Mouse (Mus musculus): ENCODE data around the gene Fkbp11. TPM values are rescaled to one million over a fixed set of nuclear protein-coding genes. Genes with fewer than 3 reads are reported as not detected.

Fkbp11 gene
- polyA plus RNA-seq, 1 experiment from 2014 or later = 127 TPM

- Histone ChIP-seq H3K9me3 (ENCODE audit: control insufficient read depth, low read length) (no peaks in the 10 kb centered on the region), H3K36me3 (ENCODE audit: control insufficient read depth, insufficient read depth, low read length) (no peaks in the 10 kb centered on the region), H3K4me2 (replicated peaks; ENCODE audit: low read depth) (peak overlapping the region; percentile 52), H3K27ac (replicated peaks) (no peak overlapping the region), H3K4me3 (ENCODE audit: low read depth, low read length) (peak overlapping the region; percentile 15; the same call in 1 of the 2 replicates), H3K4me1 (replicated peaks; ENCODE audit: control insufficient read depth, insufficient read depth) (no peaks in the 10 kb centered on the region), H3K9ac (ENCODE audit: low read length) (no peak overlapping the region), H3K27me3 (ENCODE audit: control insufficient read depth, insufficient read depth, low read length) (0 out of 2 replicates have a peak, but pooled peaks cover 2% of the 10 kb centered on the region)
- TF ChIP-seq EP300 (optimal IDR thresholded peaks at IDR 0.05) = no peak
- TF ChIP-seq CTCF (IDR thresholded peaks at IDR 0.05; ENCODE audit: low read depth) = peak; percentile 98
- WGBS = 4% methylated on average over 40 of the region's 40 CpGs
- ATAC-seq (ENCODE audit: low FRiP score, low TSS enrichment) (peak; percentile 88), DNase-seq (ENCODE audit: low spot score) (peak; percentile 91)
Observed at GRCm38 (mm10) chr15:98699190-98700105, 28.6 kb downstream of the Fkbp11 start.

DNA sequence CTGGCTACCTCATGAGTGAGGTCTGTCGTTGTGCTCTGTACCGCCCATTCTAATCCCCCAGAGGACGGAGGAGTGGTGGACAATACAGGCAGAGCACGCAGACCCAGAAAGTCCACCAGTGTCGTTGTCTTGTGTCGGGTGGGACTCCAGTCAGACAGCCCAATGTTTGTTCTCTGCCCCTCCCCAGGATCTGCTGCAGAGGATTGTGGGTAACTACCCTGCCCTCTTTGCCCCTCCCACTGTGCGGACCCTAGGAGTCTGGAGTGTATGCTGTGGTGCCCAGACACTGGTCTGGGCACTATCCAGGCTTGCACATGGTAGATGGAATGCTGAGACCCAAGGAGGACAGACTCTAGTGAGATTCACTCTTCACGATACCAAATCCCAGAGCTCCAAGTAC is 31.8 kb downstream of the Fkbp11 start:
- no peaks in the 10 kb centered on the region; the same call in 1 of the 2 replicates for H3K4me1 ChIP-seq (replicated peaks; ENCODE audit: control insufficient read depth, insufficient read depth)
- no peak overlapping the region for H3K27ac ChIP-seq (replicated peaks)
- H3K9ac ChIP-seq (ENCODE audit: low read length) = no peak overlapping the region
- no peaks in the 10 kb centered on the region for H3K9me3 ChIP-seq (ENCODE audit: control insufficient read depth, low read length)
- H3K36me3 ChIP-seq (ENCODE audit: control insufficient read depth, insufficient read depth, low read length) = no peaks in the 10 kb centered on the region
- no peak overlapping the region for H3K4me3 ChIP-seq (ENCODE audit: low read depth, low read length)
- no peak for TF ChIP-seq EP300 (optimal IDR thresholded peaks at IDR 0.05)
- TF ChIP-seq CTCF (IDR thresholded peaks at IDR 0.05; ENCODE audit: low read depth) = no peak
- H3K4me2 ChIP-seq (replicated peaks; ENCODE audit: low read depth) = no peak overlapping the region
- 41% methylated on average over 8 of the region's 8 CpGs for WGBS
- ATAC-seq (ENCODE audit: low FRiP score, low TSS enrichment) = no peak
- 0 out of 2 replicates have a peak, but pooled peaks cover 2% of the 10 kb centered on the region for H3K27me3 ChIP-seq (ENCODE audit: control insufficient read depth, insufficient read depth, low read length)
- DNase-seq (ENCODE audit: low spot score) = no peak

- ATAC-seq (ENCODE audit: low FRiP score, low TSS enrichment) = no peak
- no peaks in the 10 kb centered on the region for H3K36me3 ChIP-seq (ENCODE audit: control insufficient read depth, insufficient read depth, low read length)
- no peaks in the 10 kb centered on the region for H3K27me3 ChIP-seq (ENCODE audit: control insufficient read depth, insufficient read depth, low read length)
- 38% methylated on average over 9 of the region's 9 CpGs for WGBS
- no peaks in the 10 kb centered on the region for H3K9me3 ChIP-seq (ENCODE audit: control insufficient read depth, low read length)
- H3K4me1 ChIP-seq (replicated peaks; ENCODE audit: control insufficient read depth, insufficient read depth) = no peaks in the 10 kb centered on the region; the same call in 1 of the 2 replicates
- no peak overlapping the region for H3K4me3 ChIP-seq (ENCODE audit: low read depth, low read length)
- no peak overlapping the region for H3K4me2 ChIP-seq (replicated peaks; ENCODE audit: low read depth)
- H3K9ac ChIP-seq (ENCODE audit: low read length) = no peak overlapping the region
- DNase-seq (ENCODE audit: low spot score) = no peak
- TF ChIP-seq EP300 (optimal IDR thresholded peaks at IDR 0.05) = no peak
- H3K27ac ChIP-seq (replicated peaks) = no peak overlapping the region
Observed at GRCm38 (mm10) chr15:98695726-98696125, 32.3 kb downstream of the Fkbp11 start.

DNA sequence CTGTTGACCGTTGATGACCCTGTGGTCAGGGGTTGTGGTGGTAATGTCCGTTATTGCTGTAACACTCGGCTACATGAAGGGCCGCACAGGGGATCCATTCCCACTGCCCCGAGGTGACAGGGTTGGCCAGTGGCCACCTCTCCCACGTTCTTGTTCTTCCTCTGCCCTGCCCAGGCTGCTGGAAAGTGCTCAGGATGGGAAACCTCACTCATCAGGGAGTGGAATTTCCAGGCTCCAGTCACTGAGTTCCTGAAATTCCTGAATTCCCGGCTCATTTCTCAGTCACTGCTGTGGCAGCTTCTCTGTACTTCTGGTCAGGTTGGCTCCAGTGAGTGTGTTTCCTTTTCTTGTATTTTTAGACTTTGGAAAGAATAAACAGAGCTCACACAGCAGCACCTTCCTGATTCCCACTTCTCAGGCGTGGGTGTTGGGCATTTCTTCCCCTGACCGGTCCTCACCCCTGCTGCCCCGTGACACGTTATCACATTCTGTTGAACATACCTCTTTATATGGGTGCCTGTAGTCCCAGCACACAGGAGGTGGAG is 35.8 kb downstream of the Fkbp11 start:
- H3K27ac ChIP-seq (replicated peaks) = 0 out of 2 replicates have a peak overlapping the region, but pooled peaks have one; percentile 8
- peak; percentile 49; the same call in 1 of the 2 replicates for ATAC-seq (ENCODE audit: low FRiP score, low TSS enrichment)

GRCm38 (mm10) chr15:98691486-98692147 is 36.4 kb downstream of the Fkbp11 start:
- no peaks in the 10 kb centered on the region for H3K36me3 ChIP-seq (ENCODE audit: control insufficient read depth, insufficient read depth, low read length)
- H3K4me1 ChIP-seq (replicated peaks; ENCODE audit: control insufficient read depth, insufficient read depth) = no peaks in the 10 kb centered on the region; the same call in 1 of the 2 replicates
- H3K9ac ChIP-seq (ENCODE audit: low read length) = no peak overlapping the region
- ATAC-seq (ENCODE audit: low FRiP score, low TSS enrichment) (no peak), DNase-seq (ENCODE audit: low spot score) (no peak)
- H3K4me2 ChIP-seq (replicated peaks; ENCODE audit: low read depth) = no peak overlapping the region
- 0 out of 2 replicates have a peak overlapping the region, but pooled peaks have one; percentile 8 for H3K27ac ChIP-seq (replicated peaks)
- no peak overlapping the region for H3K4me3 ChIP-seq (ENCODE audit: low read depth, low read length)
- TF ChIP-seq CTCF (IDR thresholded peaks at IDR 0.05; ENCODE audit: low read depth) (no peak), EP300 (optimal IDR thresholded peaks at IDR 0.05) (no peak)
- no peaks in the 10 kb centered on the region for H3K27me3 ChIP-seq (ENCODE audit: control insufficient read depth, insufficient read depth, low read length)
- H3K9me3 ChIP-seq (ENCODE audit: control insufficient read depth, low read length) = no peaks in the 10 kb centered on the region
- 67% methylated on average over 7 of the region's 7 CpGs for WGBS

More for the DNA sequence above, 35.8 kb downstream of the Fkbp11 start:
- Histone ChIP-seq H3K4me2 (replicated peaks; ENCODE audit: low read depth) (no peak overlapping the region), H3K4me3 (ENCODE audit: low read depth, low read length) (no peak overlapping the region), H3K9ac (ENCODE audit: low read length) (peak overlapping the region; percentile 4; the same call in 1 of the 2 replicates), H3K9me3 (ENCODE audit: control insufficient read depth, low read length) (no peaks in the 10 kb centered on the region), H3K36me3 (ENCODE audit: control insufficient read depth, insufficient read depth, low read length) (no peaks in the 10 kb centered on the region), H3K27me3 (ENCODE audit: control insufficient read depth, insufficient read depth, low read length) (no peaks in the 10 kb centered on the region), H3K4me1 (replicated peaks; ENCODE audit: control insufficient read depth, insufficient read depth) (no peaks in the 10 kb centered on the region; the same call in 1 of the 2 replicates)
- TF ChIP-seq CTCF (IDR thresholded peaks at IDR 0.05; ENCODE audit: low read depth) (no peak), EP300 (optimal IDR thresholded peaks at IDR 0.05) (peak; percentile 21)
- DNase-seq (ENCODE audit: low spot score) = peak; percentile 34
- 26% methylated on average over 11 of the region's 11 CpGs for WGBS

All from stomach, postnatal 0 days (tissue).